Mouse (Mus musculus) spleen, postnatal 10 days (tissue): ENCODE data around the gene Cd2ap.

ENCODE experiments used
- DNase-seq, 2 experiments: peaks; one replicate each; pipeline ENCODE4 v3.0.0; 2021 to 2022; ENCODE audit warnings: low spot score in 2 of 2

Gene Cd2ap

DNA sequence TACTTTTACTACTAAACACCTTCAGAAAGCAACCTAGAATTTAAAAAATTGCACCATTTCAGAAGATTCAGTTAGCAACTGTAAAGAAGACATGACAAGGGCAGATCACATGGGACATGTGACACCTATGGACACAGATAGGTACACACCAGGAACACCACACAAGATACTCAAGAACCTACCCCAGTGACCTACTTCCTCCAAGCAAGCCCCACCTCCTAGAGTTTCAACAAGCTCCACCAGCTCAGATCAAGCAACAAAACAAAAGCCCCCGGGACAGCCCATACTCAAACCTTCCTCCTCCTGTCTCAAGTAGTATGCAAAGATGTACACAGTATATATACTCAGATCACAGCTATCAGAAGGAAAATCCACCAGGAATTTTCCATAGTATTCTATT is 16.1 kb downstream of the Cd2ap start:
- DNase-seq, result no peak

DNA sequence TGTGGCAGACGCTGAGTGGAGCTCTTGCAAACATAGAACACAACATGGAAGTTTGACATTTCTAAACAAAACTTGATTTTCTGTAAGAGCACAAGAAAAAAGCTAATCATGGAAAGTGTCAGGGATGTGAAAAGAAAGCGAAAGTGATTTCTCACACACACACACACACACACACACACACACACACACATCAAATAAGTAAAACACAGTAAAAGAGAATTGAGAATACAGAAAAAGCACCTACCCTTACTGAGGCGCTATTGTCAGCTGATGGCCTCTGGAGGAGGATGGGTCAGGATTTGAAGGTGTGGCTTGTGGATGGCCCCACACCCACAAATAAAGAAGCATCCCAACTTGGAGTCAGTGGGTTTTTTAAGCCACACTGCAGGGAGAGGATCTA is 19.0 kb downstream of the Cd2ap start:
- DNase-seq, result no peak

DNA sequence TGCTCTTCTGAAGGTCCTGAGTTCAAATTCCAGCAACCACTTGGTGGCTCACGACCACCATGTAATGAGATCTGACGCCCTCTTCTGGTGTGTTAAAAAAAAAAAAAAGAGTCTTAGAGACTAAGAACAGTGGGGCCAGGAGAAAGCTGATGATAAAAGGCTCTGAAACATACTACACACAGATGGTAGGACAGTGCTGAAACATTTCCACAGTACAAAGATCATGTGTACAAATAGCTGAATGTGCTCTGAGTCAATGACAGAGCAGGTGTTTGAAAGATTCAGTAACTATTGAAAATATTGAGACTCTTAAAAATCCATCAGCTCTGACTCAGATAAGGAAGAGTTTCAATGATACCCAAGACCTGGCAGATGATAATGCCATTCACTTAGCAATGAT is 29.4 kb downstream of the Cd2ap start:
- DNase-seq, result no peak

DNA sequence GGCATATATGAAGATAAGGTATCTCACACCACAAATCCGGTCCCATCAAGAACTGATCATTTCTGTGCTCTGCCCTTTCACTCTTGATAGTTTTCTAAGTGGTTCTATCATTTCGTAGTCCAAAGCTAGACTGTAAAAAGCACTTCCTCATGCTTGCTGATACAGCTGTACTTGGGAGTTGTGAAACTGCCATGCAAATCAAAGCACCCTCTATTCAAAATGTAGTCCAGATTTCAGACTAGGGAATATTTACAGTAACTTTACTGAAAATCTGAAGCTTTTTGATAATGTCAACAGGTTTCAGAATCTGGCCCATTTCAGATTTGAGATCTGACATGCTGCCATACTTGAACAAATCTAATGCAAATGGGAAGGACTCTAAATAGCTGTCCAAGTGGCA is 39.3 kb downstream of the Cd2ap start:
- DNase-seq, result no peak

DNA sequence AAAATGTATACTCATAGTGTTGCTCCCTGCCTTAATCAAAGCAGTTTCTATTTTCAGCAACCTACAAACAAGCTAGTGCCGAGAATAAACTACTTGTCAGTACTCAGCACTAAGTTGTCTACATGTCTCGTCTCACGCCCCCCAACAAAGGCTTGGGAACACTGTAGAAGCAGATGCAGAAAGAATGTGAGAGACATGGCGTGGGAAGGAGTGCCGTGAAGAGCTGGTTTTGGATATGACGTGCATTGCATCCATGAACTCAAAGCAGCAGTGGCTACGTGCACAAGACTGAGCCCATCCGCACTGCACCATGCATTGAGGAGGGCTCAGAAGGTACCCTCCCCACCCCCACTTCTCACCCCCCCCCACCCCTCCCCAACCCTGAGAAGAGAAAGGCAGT is 53.7 kb downstream of the Cd2ap start:
- no peak for DNase-seq

DNA sequence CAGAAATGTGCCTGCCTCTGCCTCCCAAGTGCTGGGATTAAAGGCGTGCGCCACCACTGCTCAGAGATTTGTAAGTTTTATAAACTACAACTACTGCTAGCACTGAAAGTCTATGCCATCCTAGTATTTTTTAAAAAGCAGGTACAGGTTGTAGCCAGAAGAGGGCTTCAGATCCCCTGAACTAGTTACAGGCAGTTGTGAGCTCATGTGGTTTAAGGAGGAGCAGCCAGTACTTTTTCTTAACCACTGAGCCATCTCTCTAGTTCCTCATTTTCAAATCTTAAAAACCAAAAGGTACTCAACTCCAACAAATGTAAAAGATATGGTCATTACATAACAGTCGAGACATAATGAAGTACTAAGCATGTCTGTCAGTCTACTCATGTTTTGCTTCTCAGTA is 61.1 kb downstream of the Cd2ap start:
- no peak for DNase-seq

DNA sequence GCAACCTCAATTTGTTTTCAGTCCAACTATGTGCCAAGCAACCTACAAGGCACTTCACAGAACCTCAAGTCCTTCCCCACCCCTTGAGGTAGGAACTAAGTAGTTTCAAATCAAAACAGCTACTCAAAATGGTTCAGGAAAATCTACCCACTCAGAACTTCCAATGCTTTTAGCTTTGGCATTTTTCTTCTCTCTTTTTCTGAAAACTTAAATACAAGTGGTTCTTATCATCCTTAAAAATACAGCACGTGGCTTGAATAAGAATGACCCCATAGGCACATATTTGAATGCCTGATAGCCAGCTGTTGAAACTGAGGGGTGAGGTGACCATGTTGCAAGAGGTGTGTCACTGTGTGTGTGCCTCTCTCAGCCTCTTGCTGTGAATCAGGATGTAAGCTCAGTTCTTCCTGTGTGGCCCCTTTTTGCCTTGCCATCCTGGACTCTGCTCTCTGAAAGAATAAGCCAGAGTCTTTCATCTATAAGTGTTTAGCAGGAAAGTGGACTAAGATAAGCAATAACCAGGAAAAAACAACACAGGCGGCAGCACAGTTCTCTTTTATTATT is 84.0 kb downstream of the Cd2ap start:
- no peak for DNase-seq

DNA sequence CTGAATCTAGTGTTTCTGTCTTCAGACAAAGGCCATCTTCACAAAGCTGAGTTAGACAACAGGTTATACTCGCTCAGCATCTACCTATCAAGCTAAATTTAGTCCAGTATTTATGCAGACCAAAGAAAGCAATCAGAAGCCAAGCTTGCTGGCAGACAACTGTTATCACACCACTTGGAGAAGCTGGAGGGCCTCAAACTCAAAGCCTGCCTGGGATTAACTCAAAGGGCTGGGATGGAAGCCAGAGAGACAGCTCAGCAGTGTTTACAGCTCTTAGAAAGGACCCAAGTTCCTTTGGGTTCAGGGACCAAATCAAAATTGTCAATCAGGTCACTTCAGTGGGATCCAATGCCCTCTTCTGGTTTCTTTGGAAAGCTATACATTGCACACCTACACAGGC is 85.7 kb downstream of the Cd2ap start:
- no peak for DNase-seq

DNA sequence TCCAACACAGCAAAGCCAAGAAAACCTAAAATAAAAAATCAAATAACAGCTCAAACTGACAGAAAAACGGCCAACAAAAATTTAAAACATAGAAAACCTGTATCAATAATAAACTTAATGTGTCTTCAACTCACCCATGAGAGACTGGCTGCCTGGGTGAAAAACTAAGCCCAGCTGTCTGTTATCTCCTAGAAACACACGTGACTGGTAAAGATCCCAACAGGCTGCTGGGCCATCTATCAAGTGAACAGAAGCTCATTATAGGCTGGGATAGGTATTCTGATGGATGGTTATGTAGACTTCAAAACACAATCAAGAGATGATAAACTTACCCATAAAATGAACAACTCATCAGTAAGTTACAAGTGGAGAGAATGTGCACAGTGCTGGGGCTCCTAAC is 86.7 kb downstream of the Cd2ap start:
- DNase-seq, result no peak

DNA sequence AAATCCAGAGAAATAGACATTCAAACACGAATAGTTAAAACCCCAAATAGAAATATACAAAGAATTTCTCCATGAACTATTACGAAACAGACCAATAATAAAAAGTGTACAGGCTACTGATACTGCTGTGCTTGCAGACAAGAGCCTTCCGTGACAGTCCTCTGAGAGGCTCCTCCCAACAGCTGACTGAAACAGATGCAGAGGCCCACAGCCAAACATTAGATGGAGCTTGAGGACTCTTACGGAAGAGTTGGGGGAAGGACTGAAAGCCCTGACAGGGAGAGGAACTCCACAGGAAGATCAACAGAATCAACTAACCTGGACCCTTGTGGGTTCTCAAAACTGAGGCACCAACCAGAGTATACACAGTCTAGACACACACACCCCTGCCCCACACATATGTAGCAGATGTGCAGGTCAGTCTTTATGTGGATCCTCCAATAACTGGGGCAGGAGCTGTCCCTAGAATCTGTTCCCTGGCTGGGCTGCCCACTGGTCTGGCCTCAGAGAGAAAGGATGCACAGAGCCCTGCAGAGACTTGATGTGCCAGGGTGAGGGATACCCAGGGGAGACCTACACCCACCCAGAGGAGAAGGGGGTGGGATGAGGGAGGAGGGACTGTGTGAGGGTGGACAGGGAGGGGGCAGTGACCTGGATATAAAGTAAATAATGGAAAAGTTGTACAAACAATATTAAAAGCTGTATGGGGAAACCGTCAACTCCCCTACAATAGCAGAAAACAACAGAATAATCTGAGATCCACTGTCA is 87.6 kb downstream of the Cd2ap start:
- no peak for DNase-seq

DNA sequence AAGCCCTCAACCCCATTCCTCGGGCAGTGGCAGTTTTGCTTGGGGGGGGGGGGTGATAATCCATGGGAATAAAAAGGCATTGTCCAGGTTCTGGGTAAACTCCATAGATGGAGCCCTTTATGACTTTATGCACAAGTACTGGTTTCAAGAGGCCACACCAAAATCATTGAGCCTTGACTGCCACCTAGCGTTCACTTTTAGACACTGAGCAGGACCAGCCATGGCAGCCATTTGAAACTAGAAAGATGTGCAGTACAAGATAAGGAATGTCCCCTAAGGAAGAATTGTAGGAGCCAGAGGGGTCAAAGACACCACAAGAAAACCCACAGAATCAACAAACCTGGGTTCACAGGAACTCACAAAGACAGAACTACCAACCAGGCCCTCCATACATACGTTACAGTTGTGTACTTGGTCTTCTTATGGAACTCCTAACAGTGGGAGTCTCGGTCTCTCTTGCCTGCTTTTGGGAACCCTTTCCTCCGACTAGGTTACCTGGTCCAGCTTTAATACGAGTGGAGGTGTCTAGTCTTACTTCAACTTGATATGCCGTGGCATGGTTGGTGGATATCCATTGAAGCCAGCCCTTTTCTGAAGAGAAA is 94.2 kb downstream of the Cd2ap start:
- DNase-seq, result peak in 1 of 2 experiments; percentile 61

DNA sequence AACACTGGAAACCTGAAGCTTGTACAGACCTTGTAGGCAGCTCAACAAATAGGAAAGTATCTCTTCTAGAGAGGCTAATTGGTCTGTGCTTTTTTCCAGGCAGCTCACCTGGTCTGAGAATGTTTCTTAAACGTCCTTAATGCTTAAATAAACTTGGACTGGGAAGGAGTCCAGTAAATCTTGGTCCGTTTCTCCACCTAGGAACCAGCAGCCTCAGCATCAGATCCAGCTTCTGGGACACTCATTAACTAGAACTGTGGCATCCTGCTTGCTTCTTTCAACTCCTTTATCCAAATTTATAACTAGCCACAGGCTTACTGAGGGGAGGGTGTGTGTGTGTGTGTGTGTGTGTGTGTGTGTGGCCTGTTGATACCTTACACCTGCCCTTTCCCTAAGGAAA is 122.7 kb downstream of the Cd2ap start:
- DNase-seq, result no peak

DNA sequence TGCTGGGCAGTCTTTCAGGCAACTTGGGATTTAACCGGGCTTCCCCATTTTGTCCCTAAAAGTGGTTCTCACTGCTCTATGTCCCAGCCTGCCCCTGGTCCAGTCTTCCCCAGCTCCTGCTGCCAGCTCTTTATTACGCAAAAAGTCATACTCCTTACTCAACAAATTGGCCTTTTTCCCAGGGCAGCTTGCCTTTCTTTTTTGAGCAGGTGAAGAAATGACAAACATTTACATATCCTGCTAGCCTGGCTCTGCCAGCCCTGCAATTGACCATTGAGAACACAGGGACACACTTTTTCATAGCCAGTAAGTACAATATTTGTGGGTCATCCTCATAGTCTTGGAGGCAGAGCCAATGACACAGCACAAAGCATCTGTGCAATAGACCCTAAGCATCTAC is 124.3 kb downstream of the Cd2ap start:
- no peak for DNase-seq

DNA sequence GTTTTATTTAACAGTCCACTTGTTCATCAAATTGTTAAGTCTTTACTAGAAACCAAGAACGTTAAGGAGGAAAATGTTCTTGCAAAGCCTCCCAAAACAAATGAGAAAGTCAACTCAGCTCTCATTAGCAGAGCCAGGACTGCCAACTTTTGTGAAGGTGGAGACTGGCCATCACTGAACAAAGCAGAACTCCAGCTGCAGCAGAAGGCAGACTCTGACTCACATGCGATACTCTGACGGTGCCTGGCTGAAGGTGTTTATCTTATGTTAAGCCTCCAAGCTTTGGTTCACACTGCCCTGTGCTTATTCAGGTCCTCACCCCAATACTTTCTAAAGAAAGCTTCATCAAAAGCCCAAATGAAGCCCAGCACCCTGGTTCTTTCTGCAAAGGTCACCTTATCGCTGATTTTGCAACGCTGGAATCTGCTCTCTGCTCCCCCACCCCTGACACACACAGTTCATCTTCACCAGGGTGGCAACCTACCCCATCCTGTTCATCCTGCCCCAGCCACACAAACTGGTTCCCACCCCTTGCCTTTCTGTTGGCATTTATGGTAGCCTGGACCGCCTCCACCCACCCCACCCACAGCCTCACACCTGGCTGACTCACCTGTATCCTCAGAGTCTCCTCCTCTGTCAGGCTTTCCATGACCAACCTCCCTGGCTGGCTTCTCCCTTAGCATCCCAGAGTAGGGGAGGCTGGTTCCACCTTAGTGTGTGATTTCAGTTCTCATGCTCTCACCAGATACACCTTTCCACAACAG is 130.6 kb downstream of the Cd2ap start:
- no peak for DNase-seq
